ENCODE assay signal across 9 mouse cellular contexts in the genomic region with DNA sequence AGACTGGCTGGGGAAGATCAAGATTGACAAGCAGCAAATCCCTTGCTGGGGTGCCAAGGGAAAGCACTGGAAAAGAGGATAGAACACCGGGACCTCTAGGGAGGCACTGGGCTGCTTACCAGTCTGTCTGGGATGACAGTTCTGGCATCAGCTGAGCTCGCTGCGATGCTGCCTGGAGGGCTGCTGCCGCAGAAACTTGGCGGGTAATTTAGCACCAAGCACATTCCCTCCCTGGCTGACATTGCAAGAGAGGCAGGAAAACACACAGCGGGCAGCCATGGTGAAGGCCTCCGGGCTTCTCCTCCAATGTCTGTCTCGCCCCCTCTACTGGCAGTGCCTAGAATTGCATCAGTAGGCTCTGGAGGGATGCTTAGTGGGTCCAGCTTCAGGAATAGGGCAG. TPM values are rescaled to one million over a fixed set of nuclear protein-coding genes. Genes with fewer than 3 reads are reported as not detected.
DNase-seq lines count a peak whose midpoint lies in the region; ATAC-seq and TF ChIP-seq lines count a peak whose summit lies in the region.
"Had no signal": no experiment of that assay in that cellular context is flagged by ENCODE, and none has a peak within 500 bp of the region (broad histone marks: within the 10 kb centered on the region; RNA-seq: fewer than 3 reads in every experiment).

No protein-coding gene starts in this region.

- H3K27ac ChIP-seq in CH12.LX (ENCODE audit: insufficient read depth, low read depth), result no peak overlapping the region
- H3K27ac ChIP-seq in forebrain, embryonic 13.5 days, result no peak overlapping the region
- H3K27ac ChIP-seq in liver, embryonic 15.5 days (replicated peaks), result no peak overlapping the region
- no peak overlapping the region for H3K27ac ChIP-seq in neural tube, embryonic 15.5 days (replicated peaks)
- H3K27ac ChIP-seq: macrophage had no signal

- H3K4me2 ChIP-seq in CH12.LX (ENCODE audit: insufficient read depth, low read depth, poor library complexity, severe bottlenecking), result no peak overlapping the region
- H3K4me2 ChIP-seq in forebrain, embryonic 13.5 days, result peak overlapping the region; percentile 49
- 0 out of 2 replicates have a peak overlapping the region, but pooled peaks have one; percentile 27 for H3K4me2 ChIP-seq in liver, embryonic 15.5 days
- peak overlapping the region; percentile 41 for H3K4me2 ChIP-seq in neural tube, embryonic 15.5 days

- intact Hi-C loops in heart, postnatal 10 days (cut with DNase I), result loop anchor here (2.0 kb wide), 2 partner anchors 157 to 323 kb away; no protein-coding TSS in a partner anchor

- peak overlapping the region in 1 of 3 experiments; percentile 38 for H3K4me3 ChIP-seq in CH12.LX (replicated peaks in 1 of 3; ENCODE audit: low read depth in 2 of 3, low read length in 2 of 3, poor library complexity in 1 of 3)
- no peak overlapping the region for H3K4me3 ChIP-seq in forebrain, embryonic 13.5 days
- no peak overlapping the region for H3K4me3 ChIP-seq in liver, embryonic 15.5 days (replicated peaks)
- H3K4me3 ChIP-seq in neural tube, embryonic 15.5 days (replicated peaks), result no peak overlapping the region

- TF ChIP-seq EP300 in CH12.LX (IDR thresholded peaks at IDR 0.05; ENCODE audit: low read length), result no peak

- ATAC-seq in forebrain, embryonic 13.5 days, result peak; percentile 92
- ATAC-seq in liver, embryonic 15.5 days (ENCODE audit: insufficient read depth), result no peak
- ATAC-seq in neural tube, embryonic 15.5 days (ENCODE audit: low FRiP score), result peak; percentile 73; the same call in 1 of the 2 replicates

- peak; percentile 79 for TF ChIP-seq RAD21 in CH12.LX (IDR thresholded peaks at IDR 0.05; ENCODE audit: low read depth, low read length)

- H3K9me3 ChIP-seq in CH12.LX (replicated peaks; ENCODE audit: low read length), result no peaks in the 10 kb centered on the region
- no peaks in the 10 kb centered on the region for H3K9me3 ChIP-seq in forebrain, embryonic 13.5 days (replicated peaks)
- no peaks in the 10 kb centered on the region for H3K9me3 ChIP-seq in liver, embryonic 15.5 days (replicated peaks)
- H3K9me3 ChIP-seq in neural tube, embryonic 15.5 days (replicated peaks), result no peaks in the 10 kb centered on the region

- H3K36me3 ChIP-seq in CH12.LX (replicated peaks in 1 of 2; ENCODE audit: control insufficient read depth in 1 of 2, insufficient read depth in 1 of 2, low read length in 1 of 2), result no peaks in the 10 kb centered on the region
- no peaks in the 10 kb centered on the region for H3K36me3 ChIP-seq in forebrain, embryonic 13.5 days (ENCODE audit: poor library complexity, severe bottlenecking)
- no peaks in the 10 kb centered on the region for H3K36me3 ChIP-seq in liver, embryonic 15.5 days (replicated peaks)
- no peaks in the 10 kb centered on the region for H3K36me3 ChIP-seq in neural tube, embryonic 15.5 days

- H3K4me1 ChIP-seq in CH12.LX (ENCODE audit: control insufficient read depth in 1 of 2, insufficient read depth in 2 of 2), result peaks cover 0 to 6% of the 10 kb centered on the region in 2 experiments; a peak in 2 of 4 replicates
- peaks cover 4% of the 10 kb centered on the region for H3K4me1 ChIP-seq in forebrain, embryonic 13.5 days
- no peaks in the 10 kb centered on the region for H3K4me1 ChIP-seq in liver, embryonic 15.5 days (replicated peaks)
- H3K4me1 ChIP-seq in neural tube, embryonic 15.5 days, result peaks cover 5% of the 10 kb centered on the region; the same call in 1 of the 2 replicates

- WGBS in forebrain, embryonic 13.5 days, result 2% methylated on average over 8 of the region's 8 CpGs
- 9% methylated on average over 8 of the region's 8 CpGs for WGBS in liver, embryonic 15.5 days (ENCODE audit: insufficient replicate concordance)
- WGBS in neural tube, embryonic 15.5 days, result 7% methylated on average over 8 of the region's 8 CpGs

- no peak for TF ChIP-seq POLR2A in CH12.LX (IDR thresholded peaks at IDR 0.05; ENCODE audit: low read depth, low read length)

- TF ChIP-seq CTCF in CH12.LX (conservative IDR thresholded peaks at IDR 0.05 in 1 of 2, IDR thresholded peaks at IDR 0.05 in 1 of 2; ENCODE audit: low read depth in 2 of 2, low read length in 2 of 2), result peak; percentile 81 to 93

- DNase-seq in CH12.LX (ENCODE audit: extremely low read depth), result peak; percentile 70
- peak; percentile 41 for DNase-seq in c-Kit-positive CD71-positive TER-119-positive erythroid progenitor cells, embryonic 14.5 days (ENCODE audit: low spot score)
- peak; percentile 74 to 85 for DNase-seq in heart, postnatal 10 days
- DNase-seq in kidney, postnatal 4 days, result peak; percentile 82 to 86
- DNase-seq in thymus, adult 18-20 months, result peak; percentile 10 to 18

- H3K27me3 ChIP-seq in CH12.LX (replicated peaks), result no peaks in the 10 kb centered on the region
- H3K27me3 ChIP-seq in forebrain, embryonic 13.5 days, result no peaks in the 10 kb centered on the region
- no peaks in the 10 kb centered on the region for H3K27me3 ChIP-seq in liver, embryonic 15.5 days
- no peaks in the 10 kb centered on the region for H3K27me3 ChIP-seq in neural tube, embryonic 15.5 days (replicated peaks)

- dilution Hi-C loops in CH12.LX (cut with MboI; ENCODE audit: extremely low pct_ligation_motif_present, extremely low pct_unique_long_range_greater_than_20kb, low sequenced_read_pairs), result no loop called here

- H3K79me2 ChIP-seq in CH12.LX (replicated peaks; ENCODE audit: control insufficient read depth, extremely low read depth, insufficient read depth, poor library complexity, severe bottlenecking), result no peaks in the 10 kb centered on the region

- no peak overlapping the region for H3K9ac ChIP-seq in CH12.LX (ENCODE audit: insufficient read depth, low read depth)
- 0 out of 2 replicates have a peak overlapping the region, but pooled peaks have one; percentile 28 for H3K9ac ChIP-seq in forebrain, embryonic 13.5 days
- no peak overlapping the region for H3K9ac ChIP-seq in liver, embryonic 15.5 days
- no peak overlapping the region for H3K9ac ChIP-seq in neural tube, embryonic 15.5 days (replicated peaks)

- in situ Hi-C loops in CH12.LX (cut with MboI; ENCODE audit: low pct_ligation_motif_present, low pct_unique_long_range_greater_than_20kb, low sequenced_read_pairs), result loop anchor here (25.0 kb wide), 1 partner anchor 324 kb away; no protein-coding TSS in a partner anchor

TF ChIP-seq in CH12.LX, 34 proteins besides CTCF, POLR2A, EP300 and RAD21:
- TF ChIP-seq MEF2A (IDR thresholded peaks at IDR 0.05; ENCODE audit: borderline replicate concordance, low read depth, low read length) (no peak), SMC3 (IDR thresholded peaks at IDR 0.05; ENCODE audit: low read depth, low read length) (peak; percentile 80)

RNA-seq across cellular contexts. Expression of a gene that starts 51.0 kb away (rescaled TPM):
- total RNA-seq in CH12.LX (2012; rRNA removed) (23.8 and 24.9 TPM in 2 replicates), CH12.LX (2014; rRNA removed) (32.4 and 35.5 TPM in 2 replicates)
- 21.6 and 22.6 TPM in 2 replicates for polyA plus RNA-seq in CH12.LX (2012; ENCODE audit: insufficient read length, low read depth)
- 27.3 and 28.5 TPM in 2 replicates for polyA plus RNA-seq in forebrain, embryonic 13.5 days (2015; fragmentation: Nextera tagmentation; extraction: Ambion mirVana)
- total RNA-seq in heart, postnatal 10 days (2021), result 1 to 10 TPM; 8.0 to 8.7 TPM
- 12.2 and 12.5 TPM in 2 replicates for polyA plus RNA-seq in liver, embryonic 15.5 days (2015; fragmentation: Nextera tagmentation; extraction: Ambion mirVana)
- 28.5 and 33.6 TPM in 2 replicates for polyA plus RNA-seq in neural tube, embryonic 15.5 days (2015; fragmentation: Nextera tagmentation; extraction: Ambion mirVana)

Comparison
In these comparisons a context has a peak if more than half of its experiments do, and no peak if none do; other contexts are left out.
1. DNase-seq: peak in every context shown above with its lines; median percentile 84 in kidney, postnatal 4 days; 80 in heart, postnatal 10 days; 70 in CH12.LX; 41 in c-Kit-positive CD71-positive TER-119-positive erythroid progenitor cells, embryonic 14.5 days; 14 in thymus, adult 18-20 months.